Mouse (Mus musculus) heart, embryonic 12.5 days (tissue): ENCODE measurements at regions not wholly inside any gene's neighbourhood (a gene's known extent, or its start where the extent isn't known, plus 50 kb on each side); places are given as distances from the start of the nearest gene placed in this dataset.
"Not testable (repeated sequence)": the region's sequence is repeated elsewhere in the genome, so short reads cannot be mapped to it uniquely, and the experiment has no call there.

Experiments used
- ATAC-seq: fragments of 200-750 bp; cut with Nextera tagmentation; 2 replicates; pipeline ENCODE4 v1.8.0; 2017; ENCODE audit warnings: moderate TSS enrichment, moderate library complexity; ENCODE audit not compliant: insufficient number of reproducible peaks, low FRiP score
- H3K27ac ChIP-seq: fragments of 300-500 bp; sonication (generic); 2 replicates; pipeline ENCODE4 v1.5.1; 2016; ENCODE audit warnings: mild to moderate bottlenecking, moderate library complexity; ENCODE audit not compliant: poor library complexity, severe bottlenecking
- H3K27me3 ChIP-seq: fragments of 300-500 bp; sonication (generic); replicated peaks from 2 replicates; pipeline ENCODE4 v1.6.1; 2016; ENCODE audit warnings: mild to moderate bottlenecking, moderate library complexity
- H3K36me3 ChIP-seq: fragments of 300-500 bp; sonication (generic); 2 replicates; pipeline ENCODE4 v1.6.1; 2016; ENCODE audit warnings: mild to moderate bottlenecking, moderate library complexity
- H3K4me1 ChIP-seq: fragments of 300-500 bp; sonication (generic); replicated peaks from 2 replicates; pipeline ENCODE4 v1.6.1; 2016; ENCODE audit warnings: mild to moderate bottlenecking
- H3K4me2 ChIP-seq: fragments of 300-500 bp; sonication (generic); 2 replicates; pipeline ENCODE4 v1.6.1; 2016; ENCODE audit warnings: mild to moderate bottlenecking, moderate library complexity
- H3K4me3 ChIP-seq: fragments of 300-500 bp; sonication (generic); 2 replicates; pipeline ENCODE4 v1.5.1; 2016; ENCODE audit warnings: mild to moderate bottlenecking
- H3K9ac ChIP-seq: fragments of 300-500 bp; sonication (generic); 2 replicates; pipeline ENCODE4 v1.6.1; 2016; ENCODE audit warnings: mild to moderate bottlenecking, moderate library complexity
- H3K9me3 ChIP-seq: fragments of 300-500 bp; sonication (generic); replicated peaks from 2 replicates; pipeline ENCODE4 v1.6.1; 2016; ENCODE audit warnings: mild to moderate bottlenecking, moderate library complexity
- WGBS: fragments of 180-500 bp; shearing (Covaris S2); methylation state at CpG from one replicate; pipeline ENCODE4 v1.1.7; 2016; 5-methylcytosine and 5-hydroxymethylcytosine counted together

DNA sequence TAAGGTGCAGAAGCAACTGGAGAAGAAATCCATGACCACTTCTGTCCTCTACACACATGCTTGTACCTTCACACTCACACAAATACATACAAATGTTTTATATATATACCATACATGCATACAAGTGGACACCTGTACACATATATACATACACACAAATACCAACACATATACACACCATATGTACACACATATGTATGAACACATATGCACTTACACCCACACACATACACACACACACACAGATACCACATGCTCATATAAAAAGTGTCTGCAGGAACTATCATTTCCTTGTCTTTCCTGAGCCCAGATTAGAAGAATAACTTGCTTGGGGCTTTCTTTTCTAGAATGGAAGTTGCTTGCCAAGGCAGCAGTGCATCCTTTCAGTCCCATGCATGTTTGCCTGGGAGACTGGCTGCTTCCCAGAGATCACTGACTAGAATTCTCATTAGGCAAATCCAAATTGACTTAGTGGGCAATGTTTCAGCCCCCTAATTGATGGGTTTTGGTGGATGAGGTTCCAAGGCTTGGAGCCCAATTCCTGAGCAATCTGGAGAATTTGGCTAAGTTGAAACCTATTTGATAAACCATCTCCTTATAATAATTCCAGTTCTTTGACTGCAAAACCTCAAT is 169.2 kb upstream of the Hddc2 start:
- Histone ChIP-seq H3K9me3 (no peaks in the 10 kb centered on the region), H3K4me2 (no peak overlapping the region), H3K4me1 (no peaks in the 10 kb centered on the region), H3K36me3 (no peaks in the 10 kb centered on the region), H3K9ac (no peak overlapping the region), H3K4me3 (no peak overlapping the region), H3K27me3 (no peaks in the 10 kb centered on the region), H3K27ac (no peak overlapping the region)
- ATAC-seq = no peak

DNA sequence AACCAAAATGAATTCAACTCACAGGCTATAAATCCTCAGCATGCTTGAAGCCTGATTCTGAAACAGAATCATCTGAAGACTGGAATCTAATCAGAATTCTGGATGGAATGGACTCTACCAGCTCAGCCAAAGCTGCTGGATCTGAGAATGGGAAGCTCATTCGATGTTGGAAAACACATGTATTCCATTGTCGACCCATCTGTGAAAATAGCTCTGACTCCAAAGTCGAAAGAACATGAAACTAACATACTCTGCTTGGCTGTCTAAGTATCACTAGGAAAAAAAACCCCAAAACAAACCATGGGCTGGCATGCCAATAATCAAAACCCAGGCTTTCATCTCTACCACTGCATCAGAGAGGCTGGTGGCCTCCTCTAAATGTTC is 168.7 kb upstream of the Hddc2 start:
- H3K27me3 ChIP-seq = no peaks in the 10 kb centered on the region
- H3K4me3 ChIP-seq = no peak overlapping the region
- no peaks in the 10 kb centered on the region for H3K9me3 ChIP-seq
- WGBS = 80% methylated on average over 3 of the region's 3 CpGs
- H3K36me3 ChIP-seq = no peaks in the 10 kb centered on the region
- H3K27ac ChIP-seq = no peak overlapping the region
- no peaks in the 10 kb centered on the region for H3K4me1 ChIP-seq
- H3K9ac ChIP-seq = no peak overlapping the region
- H3K4me2 ChIP-seq = no peak overlapping the region
- no peak for ATAC-seq

DNA sequence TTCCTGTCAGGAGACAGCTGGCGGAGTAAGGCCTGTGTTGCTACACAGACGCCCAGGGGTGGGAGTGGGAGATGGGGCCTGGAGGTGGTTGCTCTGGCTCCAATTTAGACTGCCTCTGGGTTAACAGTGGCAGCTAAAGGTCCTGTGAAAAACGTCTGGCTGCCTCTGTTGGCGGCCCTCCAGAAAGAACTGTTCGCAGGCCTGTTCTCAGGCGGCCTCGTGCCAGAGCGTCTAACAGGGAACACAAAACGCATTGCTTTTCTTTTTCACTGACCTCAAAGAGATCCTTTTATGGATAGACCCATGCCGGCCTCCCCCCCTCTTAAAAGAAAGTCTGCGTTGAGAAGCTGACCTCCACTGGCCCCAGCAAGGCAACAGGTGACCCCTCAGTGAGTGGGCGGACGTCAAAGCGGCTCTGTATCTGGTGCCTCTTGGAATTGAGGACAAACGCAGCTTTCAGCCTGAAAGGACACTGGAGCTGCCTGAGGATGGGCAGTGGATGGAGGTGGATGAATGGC is 140.0 kb upstream of the Hddc2 start:
- H3K4me3 ChIP-seq = no peak overlapping the region
- peaks cover 11% of the 10 kb centered on the region for H3K4me1 ChIP-seq
- 30% methylated on average over 15 of the region's 15 CpGs for WGBS
- H3K9ac ChIP-seq = no peak overlapping the region
- no peaks in the 10 kb centered on the region for H3K36me3 ChIP-seq
- H3K4me2 ChIP-seq = no peak overlapping the region
- no peaks in the 10 kb centered on the region for H3K9me3 ChIP-seq
- peak overlapping the region; percentile 52 for H3K27ac ChIP-seq
- H3K27me3 ChIP-seq = no peaks in the 10 kb centered on the region
- ATAC-seq = peak; percentile 88

DNA sequence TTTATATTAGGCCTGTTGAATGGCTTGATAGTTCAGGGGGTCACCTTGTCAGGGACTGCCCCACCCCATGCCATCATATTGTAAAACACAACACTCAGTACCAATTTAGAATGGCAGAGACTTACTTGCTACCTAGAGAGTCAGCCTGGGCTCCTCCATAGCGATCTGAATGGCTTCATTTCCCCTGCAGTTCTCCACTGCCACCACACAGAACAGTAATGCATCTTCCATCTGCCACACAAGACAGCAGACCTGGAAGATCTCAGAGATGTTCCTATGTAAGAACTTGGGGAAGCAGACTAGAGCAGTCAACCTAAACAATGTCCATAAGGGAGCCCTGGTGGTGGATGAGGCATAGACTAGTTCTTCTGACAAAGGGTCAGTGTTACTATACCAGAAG is 123.6 kb upstream of the Hddc2 start:
- H3K36me3 ChIP-seq = no peaks in the 10 kb centered on the region
- no peaks in the 10 kb centered on the region for H3K4me1 ChIP-seq
- H3K27me3 ChIP-seq = no peaks in the 10 kb centered on the region
- H3K4me2 ChIP-seq = no peak overlapping the region
- no peak for ATAC-seq
- H3K9me3 ChIP-seq = no peaks in the 10 kb centered on the region
- no peak overlapping the region for H3K27ac ChIP-seq
- WGBS = 28% methylated on average over 1 of the region's 1 CpGs
- H3K9ac ChIP-seq = no peak overlapping the region
- H3K4me3 ChIP-seq = no peak overlapping the region

DNA sequence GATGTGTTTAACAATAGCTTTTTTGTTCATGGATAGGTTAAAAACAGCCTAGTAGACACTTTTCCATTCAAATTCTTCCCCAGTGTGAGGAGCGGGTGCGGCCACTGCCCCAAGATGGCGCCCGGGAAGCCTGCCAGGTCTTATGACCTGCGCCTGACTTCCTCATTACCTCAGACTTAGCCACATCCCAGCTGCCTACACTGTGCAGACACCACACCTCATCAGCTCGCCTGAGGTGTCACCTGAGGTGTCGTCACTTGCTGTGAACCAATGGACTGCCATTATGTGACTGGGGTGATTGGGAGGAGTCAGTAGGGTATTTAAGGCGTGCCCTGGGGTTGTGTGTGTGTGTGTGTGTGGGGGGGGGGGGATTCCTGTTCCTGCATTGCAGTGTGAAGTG is 101.0 kb upstream of the Hddc2 start:
- not testable (repeated sequence) for H3K4me2 ChIP-seq, H3K9me3 ChIP-seq, H3K4me3 ChIP-seq, H3K4me1 ChIP-seq, ATAC-seq, H3K9ac ChIP-seq, H3K36me3 ChIP-seq, H3K27ac ChIP-seq, H3K27me3 ChIP-seq
- 87% methylated on average over 8 of the region's 8 CpGs for WGBS

DNA sequence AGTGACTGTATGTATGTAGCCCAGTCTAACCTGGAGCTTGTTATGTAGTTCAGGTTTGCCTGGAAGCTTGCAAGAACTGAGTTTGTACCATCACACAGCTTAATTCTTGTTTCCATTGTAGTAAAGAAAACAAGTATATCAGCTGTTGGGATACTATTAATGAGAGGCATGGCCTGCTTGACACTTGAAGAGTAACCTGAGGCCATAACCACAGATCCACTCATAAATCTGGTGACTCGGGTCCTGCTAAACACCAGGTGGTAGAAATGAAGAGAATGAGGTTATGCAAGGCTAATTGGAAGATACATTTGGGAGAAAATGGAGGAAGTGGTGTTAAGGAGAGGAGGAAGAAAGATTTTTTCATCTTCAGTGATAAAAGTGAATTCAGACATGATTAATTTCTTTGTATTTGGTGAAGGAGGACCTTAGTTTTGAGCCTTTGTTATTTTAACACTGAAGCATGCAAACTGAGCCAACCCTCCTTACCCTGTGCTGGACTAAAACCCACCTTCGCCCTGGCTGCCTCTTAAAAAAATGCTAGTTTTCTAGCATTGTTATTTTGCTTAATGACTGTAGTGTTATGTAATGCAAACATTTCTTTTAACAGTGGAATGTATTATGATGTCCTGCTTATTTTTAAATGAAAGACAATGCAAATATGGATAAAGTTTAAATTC is 100.3 kb upstream of the Hddc2 start:
- no peak for ATAC-seq
- 75% methylated on average over 2 of the region's 2 CpGs for WGBS

DNA sequence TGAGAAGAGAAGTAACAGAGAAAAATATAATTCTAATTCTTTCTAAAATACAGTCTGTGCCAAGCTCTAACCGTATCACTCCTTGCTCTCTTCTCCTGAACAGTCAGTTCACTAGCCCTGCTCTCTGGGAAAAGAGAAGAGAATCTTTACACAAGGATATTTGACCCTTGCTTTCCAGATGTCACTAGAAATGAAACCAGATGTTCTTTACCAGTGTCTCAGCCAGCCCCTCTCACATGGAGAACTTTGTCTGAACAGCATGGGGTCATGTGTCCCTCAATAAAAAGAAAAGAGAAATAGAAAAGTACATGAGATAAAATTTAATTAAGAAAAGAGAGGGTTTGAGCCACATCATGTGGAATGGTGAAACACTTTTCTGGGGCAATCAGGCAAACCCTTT is 91.3 kb upstream of the Hddc2 start:
- Histone ChIP-seq H3K27me3 (no peaks in the 10 kb centered on the region), H3K36me3 (no peaks in the 10 kb centered on the region), H3K4me2 (no peak overlapping the region), H3K4me1 (no peaks in the 10 kb centered on the region; the same call in 1 of the 2 replicates), H3K9me3 (no peaks in the 10 kb centered on the region), H3K27ac (no peak overlapping the region), H3K4me3 (no peak overlapping the region), H3K9ac (no peak overlapping the region)
- WGBS = 69% methylated on average over 1 of the region's 1 CpGs
- no peak for ATAC-seq

More for the DNA sequence above, 100.3 kb upstream of the Hddc2 start:
- H3K4me1 ChIP-seq = no peaks in the 10 kb centered on the region
- H3K4me2 ChIP-seq = no peak overlapping the region
- H3K27ac ChIP-seq = no peak overlapping the region
- H3K36me3 ChIP-seq = no peaks in the 10 kb centered on the region
- H3K9ac ChIP-seq = no peak overlapping the region
- no peaks in the 10 kb centered on the region for H3K9me3 ChIP-seq
- H3K27me3 ChIP-seq = no peaks in the 10 kb centered on the region
- H3K4me3 ChIP-seq = no peak overlapping the region

DNA sequence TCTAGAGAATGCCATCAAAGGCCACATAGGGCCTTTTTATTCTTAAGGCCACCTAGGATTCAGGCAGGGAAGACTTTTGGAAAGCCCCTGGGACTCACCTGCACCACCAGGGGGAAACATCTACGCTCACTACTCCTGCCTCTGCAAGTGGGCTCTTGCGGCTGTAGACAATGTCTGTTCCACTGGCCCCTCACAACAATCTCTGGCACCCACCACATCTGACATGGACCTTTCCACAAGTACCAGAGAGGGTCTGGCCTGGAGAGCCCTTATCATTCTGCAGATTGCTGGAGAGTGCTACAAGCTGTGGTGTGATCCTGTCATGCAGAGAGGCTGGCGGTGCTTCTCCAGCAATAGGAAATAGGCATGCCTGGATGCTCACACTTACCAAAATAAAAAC is 84.1 kb upstream of the Hddc2 start:
- WGBS = 24% methylated on average over 3 of the region's 3 CpGs

DNA sequence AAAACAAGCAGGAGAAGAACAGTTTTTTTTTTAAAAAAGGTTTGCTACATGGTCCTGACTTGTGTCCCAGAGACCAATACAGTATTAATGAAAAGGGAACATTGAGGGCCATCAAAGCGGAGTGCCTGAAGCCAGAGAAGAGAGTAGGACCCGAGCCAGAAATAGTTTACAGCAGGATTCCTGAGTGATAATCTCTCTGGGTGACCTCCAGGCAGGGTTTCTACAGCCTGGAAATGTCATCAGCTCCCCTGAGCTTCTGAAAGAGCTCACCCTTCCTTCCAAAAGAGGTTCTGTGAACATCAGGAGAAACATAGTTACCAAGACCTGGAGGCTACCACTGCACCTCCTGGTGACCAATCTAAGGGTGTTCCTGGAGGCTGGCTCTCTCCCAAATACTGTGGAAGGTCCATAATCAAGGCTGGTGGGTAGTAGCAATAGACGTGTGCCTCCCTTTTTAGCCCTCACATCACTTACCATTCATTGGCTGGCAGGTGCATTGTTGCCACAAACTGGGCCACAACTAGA is 70.7 kb upstream of the Hddc2 start:
- WGBS = 28% methylated on average over 3 of the region's 3 CpGs
- Histone ChIP-seq H3K27ac (peak overlapping the region; percentile 90), H3K27me3 (no peaks in the 10 kb centered on the region), H3K4me3 (no peak overlapping the region), H3K36me3 (no peaks in the 10 kb centered on the region), H3K4me2 (no peak overlapping the region), H3K4me1 (peaks cover 13% of the 10 kb centered on the region), H3K9me3 (no peaks in the 10 kb centered on the region), H3K9ac (no peak overlapping the region)
- ATAC-seq = peak; percentile 66; the same call in 1 of the 2 replicates

More for the DNA sequence above, 84.1 kb upstream of the Hddc2 start:
- no peaks in the 10 kb centered on the region for H3K36me3 ChIP-seq
- H3K4me3 ChIP-seq = no peak overlapping the region
- peaks cover 5% of the 10 kb centered on the region; the same call in 1 of the 2 replicates for H3K4me1 ChIP-seq
- peak; percentile 86 for ATAC-seq
- no peaks in the 10 kb centered on the region for H3K27me3 ChIP-seq
- peaks cover 3% of the 10 kb centered on the region; the same call in 1 of the 2 replicates for H3K9me3 ChIP-seq
- H3K9ac ChIP-seq = no peak overlapping the region
- no peak overlapping the region for H3K4me2 ChIP-seq
- 0 out of 2 replicates have a peak overlapping the region, but pooled peaks have one; percentile 11 for H3K27ac ChIP-seq

DNA sequence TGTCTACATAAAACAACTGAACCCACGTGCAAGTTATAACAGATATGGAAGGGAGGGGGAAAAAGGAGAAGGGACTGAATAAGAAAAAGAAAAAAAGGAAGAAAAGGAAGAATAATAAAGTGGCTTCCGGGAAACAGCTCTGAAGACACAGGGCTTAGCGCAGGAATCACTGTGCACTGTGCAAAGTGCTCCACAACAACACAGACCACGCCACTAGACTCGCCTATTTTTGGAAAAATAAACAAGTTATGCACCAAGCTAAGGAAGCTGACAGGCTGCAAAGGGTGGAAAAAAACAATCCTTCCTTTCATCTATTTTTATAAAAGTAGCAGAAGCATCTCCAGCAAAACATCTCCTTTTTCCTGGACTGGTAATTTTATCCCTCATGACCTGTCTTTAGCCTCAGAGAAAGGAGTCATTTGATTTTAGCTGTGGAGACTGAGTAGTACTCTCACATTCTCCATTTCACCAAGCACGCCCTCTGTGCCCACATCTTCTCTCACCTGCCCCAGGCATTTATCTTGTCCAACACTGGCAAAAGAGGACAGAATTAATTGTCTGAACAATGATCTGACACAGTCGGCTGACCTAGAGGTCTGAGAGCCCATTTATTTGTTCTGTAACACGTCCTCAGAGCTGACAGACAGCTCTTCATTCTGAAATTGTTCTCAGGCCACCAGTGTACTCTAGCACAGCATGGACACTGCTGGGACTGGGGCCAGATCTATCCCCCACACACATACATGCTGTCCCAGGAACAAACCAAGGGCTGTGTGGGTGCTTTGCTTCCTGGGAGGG is 60.4 kb upstream of the Hddc2 start:
- H3K9ac ChIP-seq = no peak overlapping the region
- ATAC-seq = peak; percentile 66; the same call in 1 of the 2 replicates
- WGBS = 38% methylated on average over 8 of the region's 8 CpGs
- H3K27ac ChIP-seq = peak overlapping the region; percentile 48
- H3K9me3 ChIP-seq = 0 out of 2 replicates have a peak, but pooled peaks cover 3% of the 10 kb centered on the region
- H3K36me3 ChIP-seq = no peaks in the 10 kb centered on the region
- no peak overlapping the region for H3K4me3 ChIP-seq
- peaks cover 21% of the 10 kb centered on the region for H3K4me1 ChIP-seq
- H3K4me2 ChIP-seq = no peak overlapping the region
- H3K27me3 ChIP-seq = no peaks in the 10 kb centered on the region

DNA sequence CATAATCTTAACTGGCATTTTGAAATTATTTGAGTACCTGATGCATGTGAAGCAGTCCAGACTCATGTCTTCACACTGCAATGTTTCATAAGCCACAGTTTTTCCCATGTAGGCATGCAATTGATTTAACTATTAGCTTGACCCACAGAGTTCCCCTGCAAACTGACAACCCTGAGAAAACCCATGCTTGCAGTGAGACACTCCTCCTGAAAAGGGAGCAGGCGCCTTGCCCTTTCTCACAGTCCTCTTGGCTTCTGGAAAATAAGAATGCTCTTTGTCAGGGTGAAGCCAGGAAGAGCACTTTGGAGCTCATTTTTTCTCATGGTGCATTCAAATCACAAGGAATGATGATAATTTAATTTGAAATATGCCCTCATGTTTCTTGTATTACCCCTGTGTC is 56.2 kb upstream of the Hddc2 start:
- 33% methylated on average over 1 of the region's 1 CpGs for WGBS
- no peak overlapping the region for H3K27ac ChIP-seq

More for the DNA sequence above, 56.2 kb upstream of the Hddc2 start:
- no peaks in the 10 kb centered on the region for H3K9me3 ChIP-seq
- H3K9ac ChIP-seq = no peak overlapping the region
- H3K36me3 ChIP-seq = no peaks in the 10 kb centered on the region
- no peak overlapping the region for H3K4me3 ChIP-seq
- no peak for ATAC-seq
- H3K4me1 ChIP-seq = peaks cover 33% of the 10 kb centered on the region
- no peaks in the 10 kb centered on the region for H3K27me3 ChIP-seq
- H3K4me2 ChIP-seq = no peak overlapping the region
